Mouse (Mus musculus): Measurements from ENCODE around the gene Wdr89. TPM values are rescaled to one million over a fixed set of nuclear protein-coding genes. Genes with fewer than 3 reads are reported as not detected.

The Wdr89 gene
- polyA plus RNA-seq, 1 experiment = 7.6 TPM

GRCm38 (mm10) chr12:75598988-75599387 lies 70.3 kb downstream of the Wdr89 start:
- TF ChIP-seq POLR2A (IDR thresholded peaks at IDR 0.05; ENCODE audit: borderline replicate concordance, extremely low read depth, insufficient read depth, insufficient read length, poor library complexity, severe bottlenecking) (no peak), CTCF (IDR thresholded peaks at IDR 0.05; ENCODE audit: borderline replicate concordance, extremely low read depth, insufficient read depth, insufficient read length) (no peak)
- no peak for DNase-seq (ENCODE audit: low read depth)

- DNase-seq (ENCODE audit: low read depth) = peak; percentile 25
- TF ChIP-seq POLR2A (IDR thresholded peaks at IDR 0.05; ENCODE audit: borderline replicate concordance, extremely low read depth, insufficient read depth, insufficient read length, poor library complexity, severe bottlenecking) (no peak), CTCF (IDR thresholded peaks at IDR 0.05; ENCODE audit: borderline replicate concordance, extremely low read depth, insufficient read depth, insufficient read length) (no peak)
Observed at GRCm38 (mm10) chr12:75597707-75598106, 71.6 kb downstream of the Wdr89 start.

GRCm38 (mm10) chr12:75596154-75597002 lies 73.0 kb downstream of the Wdr89 start, which contains the start of gene Ppp2r5e:
Gene Ppp2r5e, minus strand, starts transcription at chr12:75596245.
- TF ChIP-seq POLR2A (IDR thresholded peaks at IDR 0.05; ENCODE audit: borderline replicate concordance, extremely low read depth, insufficient read depth, insufficient read length, poor library complexity, severe bottlenecking) (peak; percentile 93), CTCF (IDR thresholded peaks at IDR 0.05; ENCODE audit: borderline replicate concordance, extremely low read depth, insufficient read depth, insufficient read length) (no peak)
- peak; percentile 100 for DNase-seq (ENCODE audit: low read depth)

- TF ChIP-seq POLR2A (IDR thresholded peaks at IDR 0.05; ENCODE audit: borderline replicate concordance, extremely low read depth, insufficient read depth, insufficient read length, poor library complexity, severe bottlenecking) (peak; percentile 46; the same call in 1 of the 2 replicates), CTCF (IDR thresholded peaks at IDR 0.05; ENCODE audit: borderline replicate concordance, extremely low read depth, insufficient read depth, insufficient read length) (no peak)
- DNase-seq (ENCODE audit: low read depth) = peak; percentile 43
Observed at GRCm38 (mm10) chr12:75595291-75596153, 73.8 kb downstream of the Wdr89 start.

- no peak for DNase-seq (ENCODE audit: low read depth)
- no peak for TF ChIP-seq POLR2A (IDR thresholded peaks at IDR 0.05; ENCODE audit: borderline replicate concordance, extremely low read depth, insufficient read depth, insufficient read length, poor library complexity, severe bottlenecking)
- no peak for TF ChIP-seq CTCF (IDR thresholded peaks at IDR 0.05; ENCODE audit: borderline replicate concordance, extremely low read depth, insufficient read depth, insufficient read length)
Observed at GRCm38 (mm10) chr12:75594404-75594803, 74.9 kb downstream of the Wdr89 start.

GRCm38 (mm10) chr12:75593817-75594216 lies 75.5 kb downstream of the Wdr89 start:
- DNase-seq (ENCODE audit: low read depth) = no peak
- no peak for TF ChIP-seq POLR2A (IDR thresholded peaks at IDR 0.05; ENCODE audit: borderline replicate concordance, extremely low read depth, insufficient read depth, insufficient read length, poor library complexity, severe bottlenecking)
- no peak for TF ChIP-seq CTCF (IDR thresholded peaks at IDR 0.05; ENCODE audit: borderline replicate concordance, extremely low read depth, insufficient read depth, insufficient read length)

GRCm38 (mm10) chr12:75587501-75587900 lies 81.8 kb downstream of the Wdr89 start:
- no peak for TF ChIP-seq POLR2A (IDR thresholded peaks at IDR 0.05; ENCODE audit: borderline replicate concordance, extremely low read depth, insufficient read depth, insufficient read length, poor library complexity, severe bottlenecking)
- no peak for TF ChIP-seq CTCF (IDR thresholded peaks at IDR 0.05; ENCODE audit: borderline replicate concordance, extremely low read depth, insufficient read depth, insufficient read length)
- no peak for DNase-seq (ENCODE audit: low read depth)

- no peak for DNase-seq (ENCODE audit: low read depth)
- TF ChIP-seq POLR2A (IDR thresholded peaks at IDR 0.05; ENCODE audit: borderline replicate concordance, extremely low read depth, insufficient read depth, insufficient read length, poor library complexity, severe bottlenecking) = no peak
- no peak for TF ChIP-seq CTCF (IDR thresholded peaks at IDR 0.05; ENCODE audit: borderline replicate concordance, extremely low read depth, insufficient read depth, insufficient read length)
Observed at GRCm38 (mm10) chr12:75583776-75584175, 85.6 kb downstream of the Wdr89 start.

Other genes with a start within 250 kb of the Wdr89 start
- gene Ppp2r5e, start 73.3 kb downstream of the Wdr89 start, polyA plus RNA-seq (2012; rRNA removed) = 36.1 and 48.3 TPM in 2 replicates
- 13.2 TPM in 2 replicates for gene Sgpp1, start 66.2 kb upstream of the Wdr89 start, polyA plus RNA-seq (2012; rRNA removed)
- 72.9 and 96.0 TPM in 2 replicates for gene Syne2, start 148.6 kb upstream of the Wdr89 start, polyA plus RNA-seq (2012; rRNA removed)

Measured in brain, embryonic 14.5 days (tissue).